Comparison of ENCODE assay signal across 17 mouse cellular contexts in the genomic region with DNA sequence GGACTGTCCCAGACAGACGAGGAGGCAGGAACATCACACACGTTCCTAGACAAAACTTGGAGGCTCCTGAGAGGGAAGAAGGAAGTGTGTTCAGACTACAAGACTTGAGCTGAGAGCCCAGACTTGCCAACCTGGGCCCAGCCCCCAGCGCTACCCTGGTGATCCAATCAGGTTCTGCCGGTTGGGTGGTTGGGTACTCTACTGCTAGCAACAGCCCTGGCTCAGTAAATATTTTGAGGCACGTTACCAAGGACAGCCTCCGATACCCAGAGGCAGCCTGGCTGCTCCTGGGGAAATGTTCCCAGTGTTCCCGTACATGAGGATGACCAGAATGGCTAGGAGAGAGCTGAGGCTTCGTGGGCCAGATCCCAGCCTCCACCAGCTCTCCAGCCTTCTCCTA. TPM values are rescaled to one million over a fixed set of nuclear protein-coding genes. Genes with fewer than 3 reads are reported as not detected.
DNase-seq lines count a peak whose midpoint lies in the region; ATAC-seq lines count a peak whose summit lies in the region.
"Had no signal": no experiment of that assay in that cellular context is flagged by ENCODE, and none has a peak within 500 bp of the region (broad histone marks: within the 10 kb centered on the region; RNA-seq: fewer than 3 reads in every experiment).

No protein-coding gene starts in this region.

- WGBS in heart, embryonic 11.5 days (ENCODE audit: insufficient replicate concordance) = 71% methylated on average over 8 of the region's 8 CpGs
- 58% methylated on average over 8 of the region's 8 CpGs for WGBS in lung, embryonic 16.5 days

- H3K27me3 ChIP-seq in heart, embryonic 11.5 days (ENCODE audit: control insufficient read depth, insufficient read depth, low read length) = no peaks in the 10 kb centered on the region; the same call in 1 of the 2 replicates
- H3K27me3 ChIP-seq in lung, embryonic 16.5 days (ENCODE audit: control insufficient read depth, insufficient read depth, low read depth, low read length) = no peaks in the 10 kb centered on the region
- H3K27me3 ChIP-seq: limb, embryonic 13.5 days; Patski had no signal

- H3K9me3 ChIP-seq in heart, embryonic 11.5 days (replicated peaks; ENCODE audit: control insufficient read depth, low read length) = no peaks in the 10 kb centered on the region
- no peaks in the 10 kb centered on the region for H3K9me3 ChIP-seq in lung, embryonic 16.5 days (ENCODE audit: control insufficient read depth, low read length)
- H3K9me3 ChIP-seq: limb, embryonic 13.5 days; midbrain, embryonic 12.5 days had no signal

- peak; percentile 97 for DNase-seq in heart, adult 11 months
- DNase-seq in ovary, postnatal 36 days (ENCODE audit: low spot score) = peak; percentile 58
- no peak for DNase-seq in ovary, postnatal 14 days (ENCODE audit: low spot score)
- peak; percentile 59 for DNase-seq in urinary bladder, postnatal 25 days (ENCODE audit: low spot score)
- no peak for DNase-seq in B cell, adult 2 months
- DNase-seq in thymus, postnatal 10 days (ENCODE audit: low spot score in 2 of 2) = no peak
- DNase-seq: cerebellum, adult 11 months; gastrocnemius, postnatal 10 days; liver, postnatal 0 days; thymus, adult 18-20 months had no signal

- no peaks in the 10 kb centered on the region for H3K4me1 ChIP-seq in heart, embryonic 11.5 days (ENCODE audit: control insufficient read depth, insufficient read depth, low read length)
- H3K4me1 ChIP-seq in lung, embryonic 16.5 days (replicated peaks; ENCODE audit: control insufficient read depth, insufficient read depth, low read length) = peaks cover 7% of the 10 kb centered on the region; the same call in 1 of the 2 replicates
- H3K4me1 ChIP-seq: limb, embryonic 13.5 days had no signal

- no peak overlapping the region for H3K9ac ChIP-seq in heart, embryonic 11.5 days (ENCODE audit: low read depth, low read length)
- no peak overlapping the region for H3K9ac ChIP-seq in lung, embryonic 16.5 days (ENCODE audit: low read length)
- H3K9ac ChIP-seq: limb, embryonic 13.5 days; liver, postnatal 0 days; midbrain, embryonic 12.5 days had no signal

- no peak for ATAC-seq in heart, embryonic 11.5 days (replicated peaks; ENCODE audit: insufficient number of reproducible peaks, low FRiP score, low TSS enrichment)
- peak; percentile 86 for ATAC-seq in lung, embryonic 16.5 days (ENCODE audit: low read depth)
- ATAC-seq: forebrain, embryonic 16.5 days; liver, postnatal 0 days; Patski had no signal

- no peaks in the 10 kb centered on the region for H3K36me3 ChIP-seq in heart, embryonic 11.5 days (ENCODE audit: control insufficient read depth, insufficient read depth, low read length)
- no peaks in the 10 kb centered on the region for H3K36me3 ChIP-seq in lung, embryonic 16.5 days (ENCODE audit: control insufficient read depth, insufficient read depth, low read length)
- H3K36me3 ChIP-seq: limb, embryonic 13.5 days; midbrain, embryonic 12.5 days had no signal

- no peak overlapping the region for H3K4me2 ChIP-seq in heart, embryonic 11.5 days
- no peak overlapping the region for H3K4me2 ChIP-seq in lung, embryonic 16.5 days (ENCODE audit: low read depth, low read length)
- H3K4me2 ChIP-seq: limb, embryonic 13.5 days; midbrain, embryonic 12.5 days had no signal

- no peak overlapping the region for H3K4me3 ChIP-seq in heart, embryonic 11.5 days (ENCODE audit: low read depth, low read length)
- H3K4me3 ChIP-seq in lung, embryonic 16.5 days (ENCODE audit: low read length) = no peak overlapping the region
- H3K4me3 ChIP-seq: limb, embryonic 13.5 days; midbrain, embryonic 12.5 days had no signal

- H3K27ac ChIP-seq in heart, embryonic 11.5 days (ENCODE audit: low read depth, low read length) = no peak overlapping the region
- H3K27ac ChIP-seq in lung, embryonic 16.5 days (ENCODE audit: low read length) = peak overlapping the region; percentile 4; the same call in 1 of the 2 replicates
- H3K27ac ChIP-seq: limb, embryonic 13.5 days; midbrain, embryonic 12.5 days had no signal

RNA-seq across cellular contexts. Expression of a gene that starts 12.7 kb away (rescaled TPM):
- polyA plus RNA-seq in heart, embryonic 11.5 days (2014; fragmentation: Nextera tagmentation; extraction: Ambion mirVana) = not detected in 2 replicates
- polyA plus RNA-seq in lung, embryonic 16.5 days (2015; fragmentation: Nextera tagmentation; extraction: Ambion mirVana) = 0.10 and 0.21 TPM in 2 replicates
- polyA plus RNA-seq: cortical plate, adult 2 months; forebrain, embryonic 16.5 days; limb, embryonic 13.5 days; liver, postnatal 0 days; midbrain, embryonic 12.5 days had no signal

RNA-seq across cellular contexts. Expression of a gene that starts 26.7 kb away (rescaled TPM):
- 1.2 and 1.7 TPM in 2 replicates for polyA plus RNA-seq in heart, embryonic 11.5 days (2014; fragmentation: Nextera tagmentation; extraction: Ambion mirVana)
- 0.80 and 1.2 TPM in 2 replicates for polyA plus RNA-seq in lung, embryonic 16.5 days (2015; fragmentation: Nextera tagmentation; extraction: Ambion mirVana)
- polyA plus RNA-seq: cortical plate, adult 2 months; liver, postnatal 0 days had no signal

RNA-seq across cellular contexts. Expression of a gene that starts 37.5 kb away (rescaled TPM):
- 30.4 and 36.8 TPM in 2 replicates for polyA plus RNA-seq in heart, embryonic 11.5 days (2014; fragmentation: Nextera tagmentation; extraction: Ambion mirVana)
- 402 and 445 TPM in 2 replicates for polyA plus RNA-seq in lung, embryonic 16.5 days (2015; fragmentation: Nextera tagmentation; extraction: Ambion mirVana)

RNA-seq across cellular contexts. Expression of a gene that starts 42.3 kb away (rescaled TPM):
- polyA plus RNA-seq in heart, embryonic 11.5 days (2014; fragmentation: Nextera tagmentation; extraction: Ambion mirVana) = 0.07 TPM in 1 of 2 replicates, not detected in the other
- polyA plus RNA-seq in lung, embryonic 16.5 days (2015; fragmentation: Nextera tagmentation; extraction: Ambion mirVana) = 14.2 and 23.3 TPM in 2 replicates
- polyA plus RNA-seq: cortical plate, adult 2 months; forebrain, embryonic 16.5 days; liver, postnatal 0 days; midbrain, embryonic 12.5 days had no signal

Comparison
In these comparisons a context has a peak if more than half of its experiments do, and no peak if none do; other contexts are left out.
1. DNase-seq: peak in heart, adult 11 months (single experiment), ovary, postnatal 36 days (single experiment) and urinary bladder, postnatal 25 days (single experiment); none in ovary, postnatal 14 days (single experiment), B cell, adult 2 months (0 of 2) and thymus, postnatal 10 days (0 of 2).
2. RNA of a gene that starts 37.5 kb away (polyA plus RNA-seq): 402 to 445 TPM in lung, embryonic 16.5 days; 30.4 to 36.8 TPM in heart, embryonic 11.5 days; every median in the first group is over 10 times any median in the second.